Mouse (Mus musculus): Measurements from ENCODE around the gene Vmn2r63.
A peak's percentile ranks its signal among the peaks of the same experiment; 100 is the strongest.
"Not testable (repeated sequence)": the region's sequence is repeated elsewhere in the genome, so short reads cannot be mapped to it uniquely, and the experiment has no call there.

Vmn2r63 gene

GRCm38 (mm10) chr7:42933722-42934121, at the start of gene Vmn2r63:
TSS of gene Vmn2r63 (minus strand) at chr7:42933822.
- DNase-seq (ENCODE audit: low read depth, low spot score) = not testable (repeated sequence)

- DNase-seq (ENCODE audit: low read depth, low spot score) = no peak
These were observed 47.1 kb upstream of the Vmn2r63 start for GRCm38 (mm10) chr7:42980739-42981138.

- peak; percentile 1 for DNase-seq (ENCODE audit: low read depth, low spot score)
These were observed 46.5 kb upstream of the Vmn2r63 start for GRCm38 (mm10) chr7:42980098-42980497.

- DNase-seq (ENCODE audit: low read depth, low spot score) = no peak
These were observed 31.6 kb upstream of the Vmn2r63 start for GRCm38 (mm10) chr7:42965246-42965645.

- DNase-seq (ENCODE audit: low read depth, low spot score) = not testable (repeated sequence)
These were observed 35.6 kb downstream of the Vmn2r63 start for GRCm38 (mm10) chr7:42898067-42898466.

- no peak for DNase-seq (ENCODE audit: low read depth, low spot score)
These were observed 55.5 kb downstream of the Vmn2r63 start for GRCm38 (mm10) chr7:42878090-42878489.

- not testable (repeated sequence) for DNase-seq (ENCODE audit: low read depth, low spot score)
These were observed 66.7 kb downstream of the Vmn2r63 start, which contains the start of gene Gm2381 for GRCm38 (mm10) chr7:42866801-42867458. TSS of gene Gm2381 (minus strand) at chr7:42867234.
